In genomic region chr14:25213056-25213455, GRCm38 (mm10) we compare ENCODE assay signal across 22 mouse cellular contexts.
DNase-seq lines count a peak whose midpoint lies in the region; TF ChIP-seq lines count a peak whose summit lies in the region.
"Had no signal": no experiment of that assay in that cellular context is flagged by ENCODE, and none has a peak within 500 bp of the region (broad histone marks: within the 10 kb centered on the region; RNA-seq: fewer than 3 reads in every experiment).

No protein-coding gene starts in this region.

- DNase-seq in cerebellum, adult 18-20 months: peak; percentile 51 to 55
- no peak for DNase-seq in cerebellum, adult 11 months
- DNase-seq in brain, adult 2 months (ENCODE audit: low read depth, low spot score): peak; percentile 86
- peak; percentile 60 to 79 for DNase-seq in cerebellum, adult 2 months
- DNase-seq in cerebellum, adult 9-11 months: peak; percentile 65
- no peak for DNase-seq in adrenal gland, postnatal 14 days
- DNase-seq in heart, postnatal 36 days: no peak
- no peak for DNase-seq in limb, embryonic 10.5 days (ENCODE audit: low spot score)
- DNase-seq: adrenal gland, adult 2 months; adrenal gland, postnatal 25 days; gastrocnemius, postnatal 10 days; heart, adult 11 months; heart, postnatal 10 days; heart, postnatal 4 days; kidney, adult 11 months; kidney, adult 8-10 months had no signal

- no peaks in the 10 kb centered on the region for H3K9me3 ChIP-seq in limb, embryonic 10.5 days (replicated peaks)
- H3K9me3 ChIP-seq: forebrain, embryonic 10.5 days; forebrain, embryonic 13.5 days; heart, embryonic 12.5 days; heart, embryonic 15.5 days; hindbrain, embryonic 15.5 days; intestine, embryonic 15.5 days had no signal

- peak overlapping the region; percentile 13 for H3K27ac ChIP-seq in cerebellum, adult 2 months (ENCODE audit: insufficient read depth, low read length)
- no peak overlapping the region; the same call in 1 of the 2 replicates for H3K27ac ChIP-seq in limb, embryonic 10.5 days
- H3K27ac ChIP-seq: forebrain, embryonic 10.5 days; forebrain, embryonic 13.5 days; heart, embryonic 15.5 days; hindbrain, embryonic 15.5 days; intestine, embryonic 15.5 days had no signal

- H3K36me3 ChIP-seq in limb, embryonic 10.5 days: no peaks in the 10 kb centered on the region
- H3K36me3 ChIP-seq: forebrain, embryonic 10.5 days; heart, embryonic 12.5 days; heart, embryonic 15.5 days; hindbrain, embryonic 15.5 days; intestine, embryonic 15.5 days had no signal

- no peaks in the 10 kb centered on the region for H3K27me3 ChIP-seq in cerebellum, adult 2 months (ENCODE audit: control insufficient read depth, insufficient read depth, low read length)
- no peaks in the 10 kb centered on the region for H3K27me3 ChIP-seq in limb, embryonic 10.5 days (ENCODE audit: low read depth, poor library complexity, severe bottlenecking)
- H3K27me3 ChIP-seq: forebrain, embryonic 13.5 days; heart, embryonic 12.5 days; heart, embryonic 15.5 days; hindbrain, embryonic 15.5 days; intestine, embryonic 15.5 days had no signal

- no peak for TF ChIP-seq CTCF in cerebellum, adult 2 months (IDR thresholded peaks at IDR 0.05; ENCODE audit: borderline replicate concordance, insufficient read depth, low read depth, low read length)

- no peak for TF ChIP-seq POLR2A in cerebellum, adult 2 months (IDR thresholded peaks at IDR 0.05; ENCODE audit: borderline replicate concordance, insufficient read depth, low read length)

- intact Hi-C loops in heart, postnatal 36 days (cut with DNase I): no loop called here

- no peak overlapping the region for H3K4me3 ChIP-seq in cerebellum, adult 2 months (replicated peaks; ENCODE audit: insufficient read depth, low read depth, low read length)
- H3K4me3 ChIP-seq in limb, embryonic 10.5 days: no peak overlapping the region
- H3K4me3 ChIP-seq: forebrain, embryonic 10.5 days; forebrain, embryonic 13.5 days; heart, embryonic 12.5 days; heart, embryonic 15.5 days; hindbrain, embryonic 15.5 days; intestine, embryonic 15.5 days had no signal

- H3K4me1 ChIP-seq in cerebellum, adult 2 months (ENCODE audit: control insufficient read depth, insufficient read depth, low read length): peaks cover 12% of the 10 kb centered on the region; the same call in 1 of the 2 replicates
- peaks cover 24% of the 10 kb centered on the region for H3K4me1 ChIP-seq in limb, embryonic 10.5 days
- H3K4me1 ChIP-seq: forebrain, embryonic 13.5 days; hindbrain, embryonic 15.5 days had no signal

- 15% methylated on average over 6 of the region's 6 CpGs for WGBS in cerebellum, adult 2 months
- WGBS in limb, embryonic 10.5 days: 67% methylated on average over 6 of the region's 6 CpGs

Comparison
In these comparisons a context has a peak if more than half of its experiments do, and no peak if none do; other contexts are left out.
1. DNase-seq: peak in cerebellum, adult 18-20 months (2 of 2), brain, adult 2 months (single experiment), cerebellum, adult 2 months (2 of 2) and cerebellum, adult 9-11 months (single experiment); none in cerebellum, adult 11 months (single experiment), adrenal gland, postnatal 14 days (single experiment), heart, postnatal 36 days (0 of 2) and limb, embryonic 10.5 days (single experiment).